Mouse (Mus musculus) adrenal gland, adult 2 months (tissue): ENCODE measurements around the gene Msantd1. TPM values are rescaled to one million over a fixed set of nuclear protein-coding genes. Genes with fewer than 3 reads are reported as not detected.

ENCODE experiments used
- DNase-seq: peaks from one replicate; pipeline ENCODE4 v3.0.0; 2021
- polyA plus RNA-seq: library from polyadenylated mRNA; depleted of rRNA; stranded (reverse); fragments of >200 nt; gene quantifications from 2 replicates; pipeline ENCODE4 v1.2.3, GENCODE M21; 2012
- total RNA-seq, 2 experiments: library from RNA; stranded (reverse); gene quantifications; 2 replicates each; pipeline ENCODE4 v1.2.3; 2021

Gene Msantd1
- total and polyA plus RNA-seq, 3 experiments, result 0.45 to 3.6 (median 2.6) TPM

GRCm38 (mm10) chr5:34924519-34924918 lies 16.7 kb downstream of the Msantd1 start:
- no peak for DNase-seq

DNA sequence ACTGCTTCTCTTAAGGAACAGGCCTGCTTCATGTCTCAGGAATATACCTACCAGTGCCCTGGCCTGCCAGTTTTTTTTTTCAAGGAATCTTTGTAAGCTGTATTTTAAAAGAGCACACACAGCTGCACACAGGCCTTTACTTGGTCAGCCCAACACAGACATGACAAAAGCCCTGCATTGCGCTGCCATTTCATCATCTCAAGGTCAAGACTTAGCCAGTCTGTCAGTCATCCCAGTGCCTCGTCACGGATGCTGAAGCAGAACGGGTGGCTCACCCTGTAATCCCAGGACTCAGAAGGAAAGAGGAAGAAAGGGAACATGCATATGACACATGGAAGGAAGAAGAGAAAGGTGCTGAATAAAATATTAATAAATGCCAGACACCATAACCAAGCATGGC lies 19.8 kb downstream of the Msantd1 start:
- peak; percentile 41 for DNase-seq

DNA sequence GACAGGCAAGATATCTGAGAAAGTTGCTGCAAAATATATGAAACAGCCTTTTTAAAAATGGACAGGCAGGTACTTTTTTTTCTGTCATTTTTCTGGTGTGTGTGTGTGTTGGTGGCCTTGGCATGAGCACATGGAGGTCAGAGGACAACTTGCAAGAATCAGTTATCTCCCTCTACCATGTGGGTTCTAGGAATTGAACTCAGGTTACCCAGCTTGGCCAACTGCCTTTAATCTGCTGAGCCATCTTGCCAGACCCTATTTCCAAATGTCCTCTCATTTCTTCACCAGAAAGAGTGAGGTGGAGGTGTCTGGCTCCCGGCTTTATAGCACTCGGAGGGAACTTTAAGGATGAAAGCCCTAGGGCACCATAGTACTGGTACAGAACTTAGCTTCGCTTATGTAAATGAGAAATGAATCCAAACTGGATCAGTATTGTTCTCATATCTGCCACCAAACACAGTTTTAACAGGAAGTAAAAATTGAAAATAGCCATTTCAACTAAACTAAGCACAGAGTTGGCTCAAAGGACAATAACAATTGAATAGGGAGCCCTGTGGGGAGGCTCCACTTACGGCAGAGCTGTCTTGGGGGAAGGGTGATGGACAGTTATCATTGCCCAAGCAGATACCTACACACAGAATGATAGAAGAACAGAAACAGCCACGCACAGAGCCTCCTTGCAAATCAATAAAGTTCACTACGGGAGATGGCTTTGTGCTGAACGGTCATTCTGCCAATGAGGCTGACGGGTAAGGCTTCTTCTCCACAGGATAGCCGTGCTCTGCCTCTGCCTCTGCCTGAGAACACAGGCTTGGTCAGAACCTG lies 22.6 kb downstream of the Msantd1 start:
- no peak for DNase-seq

GRCm38 (mm10) chr5:34931091-34931490 lies 23.3 kb downstream of the Msantd1 start:
- no peak for DNase-seq

GRCm38 (mm10) chr5:34931516-34932457 lies 24.0 kb downstream of the Msantd1 start:
- no peak for DNase-seq

DNA sequence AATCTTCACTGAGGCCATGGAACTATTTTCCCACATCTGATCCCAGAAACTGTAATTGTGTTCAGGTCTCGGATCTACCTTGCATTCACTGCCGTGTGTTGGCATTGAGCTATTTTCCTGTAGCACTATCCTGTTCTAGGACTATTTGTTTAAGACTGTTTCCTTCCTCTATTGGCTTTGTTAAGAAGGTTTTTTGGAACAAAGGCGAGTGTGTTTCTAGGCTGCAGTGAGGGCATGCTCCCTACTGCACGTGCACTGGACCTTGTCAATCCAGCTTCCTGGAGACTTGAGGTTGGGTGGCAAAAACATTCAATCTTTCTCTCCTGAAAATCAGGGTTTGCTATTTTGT lies 24.6 kb downstream of the Msantd1 start:
- no peak for DNase-seq

- DNase-seq, result no peak
Observed at GRCm38 (mm10) chr5:34933461-34933860, 25.6 kb downstream of the Msantd1 start.

DNA sequence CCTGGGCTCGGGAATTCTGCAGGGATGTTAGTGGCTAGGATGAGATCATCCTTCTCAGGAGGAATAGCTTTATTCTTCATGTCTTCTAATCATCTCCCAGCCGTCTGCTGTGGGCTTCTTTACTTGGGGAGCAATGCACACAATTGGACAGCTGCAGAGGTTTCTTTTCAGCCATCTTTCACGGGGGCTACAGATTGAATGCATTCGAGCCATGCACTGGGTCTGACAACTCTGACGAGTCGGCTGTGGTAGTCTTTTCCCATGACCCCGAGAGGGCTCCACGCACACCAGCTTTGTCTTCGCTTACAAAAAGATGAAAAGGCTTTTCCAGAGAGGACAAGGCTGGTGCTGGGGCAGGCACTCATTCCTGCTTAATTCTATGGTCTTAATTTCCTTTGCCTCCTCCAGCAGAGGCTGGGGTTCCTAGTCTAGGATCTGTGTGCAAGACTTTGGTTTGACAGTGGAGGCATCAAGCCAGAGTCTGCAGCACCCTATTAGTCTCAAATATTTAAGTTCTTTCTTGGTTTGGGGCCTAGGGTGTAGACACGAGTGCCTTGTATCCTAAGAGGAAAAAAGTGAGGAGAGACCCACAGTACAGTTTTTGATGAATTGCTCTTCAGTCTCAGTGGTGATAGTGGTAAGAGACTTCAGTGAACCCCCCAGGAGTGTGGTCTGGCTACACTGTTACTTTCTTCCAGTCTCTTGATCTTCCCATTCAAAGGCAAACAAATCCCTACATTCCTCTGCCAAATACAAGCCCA lies 34.1 kb downstream of the Msantd1 start:
- DNase-seq, result no peak

GRCm38 (mm10) chr5:34943428-34943827 lies 35.6 kb downstream of the Msantd1 start:
- DNase-seq, result no peak

DNA sequence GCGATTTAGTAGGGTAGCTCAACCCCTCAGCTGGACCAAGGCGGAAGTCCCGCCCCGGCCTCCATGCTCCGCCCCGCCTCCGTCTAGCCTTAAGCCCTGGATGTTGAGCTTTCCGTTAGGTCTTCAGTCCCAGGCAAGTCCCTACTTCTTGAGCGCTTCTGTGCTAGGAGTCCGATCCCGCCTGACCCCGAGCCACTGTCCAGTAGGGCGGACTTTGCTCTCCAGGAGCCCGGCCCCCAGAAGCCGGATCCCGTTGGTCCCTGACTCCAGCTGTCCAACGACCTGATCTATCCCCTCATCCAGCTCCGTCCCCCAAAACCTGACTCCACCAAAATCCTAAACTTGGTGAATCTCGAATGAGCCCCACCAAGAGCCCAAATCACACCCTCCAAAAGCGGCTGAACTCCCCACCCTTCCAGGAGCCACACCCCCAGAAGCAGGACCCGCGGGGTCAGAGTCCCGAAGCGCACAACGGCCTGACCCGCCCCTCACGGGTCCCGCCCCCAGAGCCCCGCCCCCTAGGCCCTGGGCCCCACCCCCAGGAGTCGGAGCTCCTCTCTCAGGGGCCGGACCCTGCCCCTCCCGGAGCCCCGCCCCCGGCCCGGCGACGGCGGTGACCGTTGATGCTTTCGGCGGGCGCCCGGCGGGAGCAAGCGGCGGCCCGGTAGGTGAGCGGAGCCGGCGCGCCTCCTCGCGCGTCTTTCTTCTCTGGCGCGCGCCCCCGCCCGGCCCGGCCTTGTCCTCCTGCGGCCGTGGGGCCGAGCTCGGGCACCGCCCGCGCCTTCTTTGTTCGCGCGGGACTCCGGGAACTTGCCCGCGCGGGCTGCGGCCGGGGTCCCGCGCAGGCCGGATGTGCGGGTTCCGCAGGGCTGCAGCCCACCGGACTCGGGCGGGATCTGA lies 41.3 kb downstream of the Msantd1 start, which contains the start of gene Rgs12:
Gene Rgs12, plus strand, starts transcription at position 585 of the 900 bp plus-strand sequence.
- DNase-seq, result peak; percentile 95

DNA sequence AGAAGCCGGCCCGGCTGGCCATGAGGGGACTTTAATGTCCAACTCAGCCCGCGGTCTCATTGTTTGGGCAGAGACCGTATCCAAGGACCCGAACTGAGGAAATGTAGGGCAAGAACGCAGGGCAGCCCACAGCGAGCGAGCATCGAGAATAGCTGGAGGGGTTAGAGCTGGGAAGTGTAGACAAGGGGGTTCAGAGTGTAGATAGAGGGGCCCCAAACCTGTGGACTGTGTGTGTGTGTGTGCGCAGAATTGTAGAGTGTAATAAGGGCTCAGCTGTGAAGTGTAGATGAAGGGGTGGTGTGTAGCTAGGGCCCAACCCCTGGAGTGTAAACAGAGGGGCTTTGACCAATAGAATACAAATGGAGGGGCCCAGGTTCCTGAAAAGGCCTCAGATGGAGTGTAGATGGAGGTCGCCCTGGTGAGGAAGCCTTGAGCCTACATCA lies 42.0 kb downstream of the Msantd1 start:
- no peak for DNase-seq

GRCm38 (mm10) chr5:34950486-34951160 lies 42.8 kb downstream of the Msantd1 start:
- DNase-seq, result peak; percentile 40

- DNase-seq, result no peak
Observed at GRCm38 (mm10) chr5:34951161-34951834, 43.5 kb downstream of the Msantd1 start.

DNA sequence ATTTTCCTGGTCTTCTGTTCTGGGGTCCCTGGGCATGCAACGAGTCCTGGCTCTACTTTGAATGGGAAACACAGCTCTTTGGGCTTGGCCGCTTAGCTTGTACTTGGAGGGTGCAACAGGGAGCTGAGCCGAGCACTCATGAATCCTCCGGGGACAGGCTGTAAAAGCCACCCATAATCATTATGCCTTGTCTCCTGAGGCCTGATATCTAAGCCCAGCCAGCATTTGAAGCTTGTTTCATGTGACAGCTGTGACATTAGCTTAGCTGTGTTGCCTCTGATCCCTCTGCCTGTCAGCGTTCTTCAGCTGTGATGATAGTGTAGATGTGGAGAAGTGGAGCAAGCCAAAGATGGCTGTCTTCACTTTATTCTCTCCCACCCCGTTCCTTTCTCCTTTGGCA lies 46.7 kb downstream of the Msantd1 start:
- no peak for DNase-seq

GRCm38 (mm10) chr5:34955630-34956029 lies 47.8 kb downstream of the Msantd1 start:
- peak; percentile 90 for DNase-seq

DNA sequence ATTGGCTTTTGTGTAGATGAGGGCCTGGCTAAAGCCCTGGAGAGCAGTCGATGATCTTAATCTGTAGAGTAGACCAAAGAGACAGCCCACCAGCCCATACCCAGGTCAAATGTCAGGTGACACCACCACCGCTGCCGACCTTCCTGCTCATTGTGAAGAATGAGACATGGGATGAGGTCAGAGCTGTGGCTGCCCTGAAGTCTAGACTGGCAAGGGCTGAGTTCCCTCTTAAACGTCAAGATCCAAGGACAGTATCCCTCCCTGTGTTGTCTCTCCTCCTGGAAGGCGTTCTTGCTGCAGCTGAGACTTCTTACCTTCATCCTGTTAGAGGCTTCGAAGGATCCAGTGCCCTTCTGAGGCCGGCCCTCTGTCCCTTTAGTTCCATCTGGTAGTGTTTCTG lies 48.3 kb downstream of the Msantd1 start:
- DNase-seq, result peak; percentile 65

- peak; percentile 45 for DNase-seq
Observed at GRCm38 (mm10) chr5:34957015-34957414, 49.2 kb downstream of the Msantd1 start.

DNA sequence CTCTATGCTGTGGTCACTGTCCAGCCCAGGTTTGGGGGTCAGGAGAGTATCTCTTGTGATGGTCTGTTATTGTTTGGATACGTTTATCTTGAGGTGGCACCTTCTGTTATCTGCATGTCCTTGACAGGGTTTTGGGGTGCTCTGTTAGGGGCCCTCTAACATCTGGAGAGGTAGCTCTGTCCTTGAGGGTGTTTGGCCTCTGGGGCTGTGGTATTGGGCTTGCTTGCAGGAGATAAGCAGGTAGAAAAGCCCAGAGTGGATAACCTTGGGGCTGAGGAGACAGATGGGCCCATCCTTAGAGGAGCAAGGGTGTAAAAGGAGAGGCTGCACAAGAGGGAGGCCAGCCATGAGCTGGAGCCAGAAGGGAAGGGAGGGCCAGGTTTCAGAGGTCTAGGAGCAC lies 52.2 kb downstream of the Msantd1 start:
- DNase-seq, result no peak

GRCm38 (mm10) chr5:34965531-34965930 lies 57.7 kb downstream of the Msantd1 start:
- peak; percentile 47 for DNase-seq

GRCm38 (mm10) chr5:34968386-34968785 lies 60.6 kb downstream of the Msantd1 start:
- DNase-seq, result no peak
